Mouse (Mus musculus): ENCODE data around the gene Usp28. TPM values are rescaled to one million over a fixed set of nuclear protein-coding genes. Genes with fewer than 3 reads are reported as not detected.

The Usp28 gene
- total RNA-seq, 2 experiments from 2014 or later = 150 to 157 TPM

- intact Hi-C loops (cut with DNase I) = no loop called here
- DNase-seq (ENCODE audit: low spot score) = no peak
Observed at GRCm38 (mm10) chr9:48999256-48999655, 14.1 kb downstream of the Usp28 start.

DNA sequence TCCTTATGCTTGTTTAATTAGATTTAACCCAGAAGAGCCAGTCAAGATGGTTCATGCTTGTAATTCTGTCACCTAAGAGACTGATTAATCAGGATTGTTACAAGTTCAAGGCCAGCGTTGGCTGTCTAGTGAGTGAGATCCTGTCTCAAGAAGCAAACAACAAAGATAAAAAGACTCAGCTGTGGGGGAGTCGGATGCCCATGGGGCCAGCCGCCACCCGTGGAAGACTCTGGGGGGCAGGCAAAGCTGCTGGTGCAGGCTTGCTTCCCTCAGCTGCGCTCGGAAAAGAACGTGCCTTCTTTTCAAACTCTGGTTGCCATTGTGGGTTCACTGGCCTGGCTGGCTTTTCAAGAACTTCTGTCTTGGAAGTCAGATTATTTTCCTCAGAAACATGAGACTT lies 30.6 kb downstream of the Usp28 start:
- intact Hi-C loops (cut with DNase I) = no loop called here
- DNase-seq (ENCODE audit: low spot score) = no peak

DNA sequence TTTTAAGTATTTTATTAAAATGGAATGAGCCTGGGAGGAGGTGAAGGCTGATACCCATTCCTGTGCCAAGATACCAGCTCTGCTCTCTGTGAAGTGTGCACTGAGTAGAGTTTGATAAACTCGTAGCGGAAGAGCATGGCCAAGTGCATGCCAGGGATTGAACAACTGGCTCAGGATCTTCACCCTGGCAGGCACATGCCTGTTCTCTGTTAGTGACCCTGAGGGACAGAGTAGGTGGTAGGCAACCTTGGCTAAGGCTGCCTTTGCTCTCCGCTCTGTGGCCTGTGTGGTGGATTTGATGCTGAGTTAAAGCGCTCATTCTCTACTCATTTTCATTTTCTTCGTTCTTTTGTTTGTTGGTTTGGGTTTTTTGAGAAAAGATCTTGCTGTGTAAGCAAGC lies 36.1 kb downstream of the Usp28 start:
- intact Hi-C loops (cut with DNase I) = no loop called here
- no peak for DNase-seq (ENCODE audit: low spot score)

GRCm38 (mm10) chr9:49023956-49024355 lies 38.8 kb downstream of the Usp28 start:
- intact Hi-C loops (cut with DNase I) = no loop called here
- DNase-seq (ENCODE audit: low spot score) = no peak

GRCm38 (mm10) chr9:49024529-49024928 lies 39.4 kb downstream of the Usp28 start:
- intact Hi-C loops (cut with DNase I) = no loop called here
- DNase-seq (ENCODE audit: low spot score) = no peak

DNA sequence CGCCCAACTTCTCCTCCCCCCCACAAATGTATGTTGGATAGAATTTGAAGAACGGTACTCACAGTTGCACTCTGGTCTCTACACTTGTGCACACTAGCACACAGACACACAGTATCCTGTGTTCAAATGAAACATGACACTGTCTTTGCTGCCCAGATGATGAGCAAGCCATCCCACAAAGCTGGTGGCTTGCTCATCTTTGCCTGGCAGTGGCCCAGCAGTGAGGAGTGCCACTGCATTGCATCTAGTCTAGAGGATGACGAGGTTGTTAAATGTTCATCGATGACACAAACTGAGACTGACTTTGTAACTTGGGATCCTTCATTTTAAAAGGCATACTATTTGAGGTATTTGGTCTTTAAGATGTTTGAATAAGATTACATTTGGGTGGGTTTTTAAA lies 49.6 kb downstream of the Usp28 start:
- no peak for DNase-seq (ENCODE audit: low spot score)
- intact Hi-C loops (cut with DNase I) = no loop called here

GRCm38 (mm10) chr9:49050901-49051300 lies 65.7 kb downstream of the Usp28 start:
- intact Hi-C loops (cut with DNase I) = loop anchor here (5.0 to 10.0 kb wide), 2 partner anchors 404 to 556 kb away; partner anchors contain the start of genes Gm5617 and Rbm7
- DNase-seq (ENCODE audit: low spot score) = no peak

- intact Hi-C loops (cut with DNase I) = loop anchor here (5.0 to 10.0 kb wide), 2 partner anchors 404 to 557 kb away; partner anchors contain the start of genes Gm5617 and Rbm7
- peak; percentile 18 for DNase-seq (ENCODE audit: low spot score)
Observed at GRCm38 (mm10) chr9:49051349-49051748, 66.2 kb downstream of the Usp28 start.

DNA sequence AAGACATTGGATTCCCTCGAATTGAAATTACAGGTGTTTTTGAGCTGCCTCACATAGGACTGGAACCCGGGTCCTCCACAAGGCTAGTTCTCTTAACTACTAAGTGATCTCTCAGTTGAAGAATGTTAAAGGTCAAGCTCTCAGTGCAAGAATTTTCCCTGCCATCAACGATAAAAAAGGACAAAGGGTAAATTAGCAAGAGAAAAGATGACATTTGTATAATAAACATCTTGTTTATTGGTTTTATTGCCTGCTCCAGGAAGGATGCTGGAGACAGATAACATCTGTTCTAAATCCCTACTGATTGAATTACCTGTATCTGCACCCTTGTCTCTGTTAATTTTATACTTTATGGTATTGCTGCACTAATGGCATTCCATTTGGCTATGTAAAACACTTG lies 68.9 kb downstream of the Usp28 start:
- intact Hi-C loops (cut with DNase I) = loop anchor here (5.0 to 10.0 kb wide), 2 partner anchors 407 to 559 kb away; partner anchors contain the start of genes Gm5617 and Rbm7
- DNase-seq (ENCODE audit: low spot score) = no peak

DNA sequence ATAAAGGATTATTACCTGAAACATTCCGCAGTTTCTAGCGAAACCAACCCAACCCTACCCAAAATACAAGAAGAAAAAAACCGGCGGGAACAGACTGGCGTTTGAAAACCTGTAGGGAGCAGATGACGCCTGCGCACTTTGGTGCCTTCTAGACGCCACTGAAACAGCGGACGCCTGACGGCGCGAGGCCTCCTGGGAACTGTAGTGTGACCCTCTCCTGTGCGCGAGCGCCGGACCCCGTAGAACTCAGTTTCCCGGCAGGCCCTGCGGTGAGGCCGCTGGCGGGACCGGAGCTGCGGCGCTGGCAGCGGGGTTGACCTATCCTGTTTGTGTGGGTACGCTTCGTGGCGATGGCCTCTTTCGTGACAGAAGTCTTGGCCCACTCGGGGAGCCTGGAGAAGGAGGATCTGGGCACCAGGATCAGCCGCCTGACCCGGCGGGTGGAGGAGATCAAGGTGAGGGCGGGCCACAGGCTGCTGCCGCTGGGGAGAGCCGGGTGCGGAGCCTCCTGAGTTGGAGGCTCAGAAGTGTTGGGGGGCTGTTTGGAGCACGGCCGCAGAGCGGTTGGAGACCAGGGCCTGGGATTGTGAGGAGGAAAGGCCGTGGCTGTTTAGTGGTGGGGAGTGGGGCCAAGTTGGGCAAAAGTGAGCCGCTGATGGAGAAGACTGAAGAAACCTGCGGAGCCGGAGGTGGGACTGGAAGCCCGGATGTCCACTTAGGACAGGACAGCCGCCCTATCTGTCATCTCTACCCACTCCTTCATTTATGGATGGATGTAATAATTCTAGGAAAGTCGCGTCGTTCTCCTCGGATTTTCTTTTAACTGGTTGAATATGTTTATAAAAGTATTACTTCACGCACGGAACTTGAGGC lies 70.4 kb downstream of the Usp28 start, which contains the start of gene Zw10:
Zw10 (plus strand) TSS at position 281 of the 873 bp plus-strand sequence.
- peak; percentile 90 for DNase-seq (ENCODE audit: low spot score)
- intact Hi-C loops (cut with DNase I) = loop anchor here (5.0 to 10.0 kb wide), 2 partner anchors 68 to 561 kb away; partner anchors contain the start of genes Gm5617, Rbm7 and Usp28

- DNase-seq (ENCODE audit: low spot score) = no peak
- intact Hi-C loops (cut with DNase I) = no loop called here
Observed at GRCm38 (mm10) chr9:49076847-49077246, 91.7 kb downstream of the Usp28 start.

- DNase-seq (ENCODE audit: low spot score) = no peak
- intact Hi-C loops (cut with DNase I) = loop anchor here (1.0 to 10.0 kb wide), 3 partner anchors 166 to 1094 kb away; no protein-coding TSS in a partner anchor
Observed at GRCm38 (mm10) chr9:49081107-49081506, 95.9 kb downstream of the Usp28 start, which contains the start of gene Tmprss5. Tmprss5 (plus strand) TSS chr9:49081260.

- no peak for DNase-seq (ENCODE audit: low spot score)
- intact Hi-C loops (cut with DNase I) = loop anchor here (1.0 to 10.0 kb wide), 3 partner anchors 166 to 1093 kb away; no protein-coding TSS in a partner anchor
Observed at GRCm38 (mm10) chr9:49081561-49081960, 96.4 kb downstream of the Usp28 start.

GRCm38 (mm10) chr9:49087317-49087716 lies 102.1 kb downstream of the Usp28 start:
- intact Hi-C loops (cut with DNase I) = loop anchor here (10.0 kb wide), 1 partner anchor 1087 kb away; no protein-coding TSS in a partner anchor
- DNase-seq (ENCODE audit: low spot score) = no peak

Other genes starting within 250 kb of the Usp28 start
- gene Zbtb16, start 149.2 kb upstream of the Usp28 start, total RNA-seq (2021) = 100 to 1,000 TPM; 132 to 167 TPM
- not detected for gene Htr3a, start 74.3 kb upstream of the Usp28 start, total RNA-seq (2021)
- not detected for gene Htr3b, start 20.4 kb upstream of the Usp28 start, total RNA-seq (2021)
- 10 to 100 TPM; 12.1 to 13.3 TPM for gene Zw10, start 70.2 kb downstream of the Usp28 start, total RNA-seq (2021)
- not detected for gene Tmprss5, start 95.9 kb downstream of the Usp28 start, total RNA-seq (2021)

All from heart, postnatal 25 days (tissue).